In genomic region chr7:72149073-72149472, GRCm38 (mm10) we compare ENCODE assay signal across 8 mouse cellular contexts.
A peak's percentile ranks its signal among the peaks of the same experiment; 100 is the strongest.
DNase-seq lines count a peak whose midpoint lies in the region; ATAC-seq and TF ChIP-seq lines count a peak whose summit lies in the region.

No protein-coding gene starts in this region.

- no peak overlapping the region for H3K27ac ChIP-seq in kidney, postnatal 0 days
- H3K27ac ChIP-seq in midbrain, embryonic 16.5 days (ENCODE audit: low read length): no peak overlapping the region

- DNase-seq in heart, adult 8-10 months (ENCODE audit: low spot score): peak; percentile 23
- no peak for DNase-seq in heart, postnatal 25 days (ENCODE audit: low spot score)
- peak; percentile 62 for DNase-seq in 3T3-L1 (ENCODE audit: low read depth, low spot score)
- DNase-seq in R1 (ENCODE audit: low read depth, low spot score): peak; percentile 37
- peak; percentile 84 for DNase-seq in kidney, postnatal 0 days (ENCODE audit: low spot score)
- no peak for DNase-seq in spleen, adult 12 weeks (ENCODE audit: low spot score)

- TF ChIP-seq CTCF in kidney, postnatal 0 days (IDR thresholded peaks at IDR 0.05; ENCODE audit: low read depth): peak; percentile 82

- no peaks in the 10 kb centered on the region for H3K4me1 ChIP-seq in kidney, postnatal 0 days (replicated peaks; ENCODE audit: insufficient read depth, low read length)
- peaks cover 3% of the 10 kb centered on the region; the same call in 1 of the 2 replicates for H3K4me1 ChIP-seq in midbrain, embryonic 16.5 days (ENCODE audit: control insufficient read depth, insufficient read depth, low read length)

- no peaks in the 10 kb centered on the region for H3K9me3 ChIP-seq in kidney, postnatal 0 days (replicated peaks; ENCODE audit: low read length)
- no peaks in the 10 kb centered on the region for H3K9me3 ChIP-seq in midbrain, embryonic 16.5 days (replicated peaks; ENCODE audit: control insufficient read depth, low read length, poor library complexity, severe bottlenecking)

- ATAC-seq in kidney, postnatal 0 days (replicated peaks; ENCODE audit: low FRiP score, low read depth): no peak
- peak; percentile 54; the same call in 1 of the 2 replicates for ATAC-seq in megakaryocyte progenitor cell, adult 5-6 weeks (replicated peaks; ENCODE audit: poor library complexity)
- no peak for ATAC-seq in midbrain, embryonic 16.5 days

- WGBS in kidney, postnatal 0 days: 13% methylated on average over 3 of the region's 3 CpGs
- 17% methylated on average over 3 of the region's 3 CpGs for WGBS in midbrain, embryonic 16.5 days

- H3K36me3 ChIP-seq in kidney, postnatal 0 days (ENCODE audit: insufficient read depth, low read length): no peaks in the 10 kb centered on the region
- H3K36me3 ChIP-seq in midbrain, embryonic 16.5 days (ENCODE audit: control insufficient read depth, insufficient read depth, low read length): no peaks in the 10 kb centered on the region

- H3K4me2 ChIP-seq in kidney, postnatal 0 days (ENCODE audit: low read length): no peak overlapping the region
- H3K4me2 ChIP-seq in midbrain, embryonic 16.5 days (ENCODE audit: low read length): no peak overlapping the region

- intact Hi-C loops in heart, postnatal 25 days (cut with DNase I): loop anchor here (5.0 to 10.0 kb wide), 2 partner anchors 282 to 1804 kb away; no protein-coding TSS in a partner anchor

- H3K9ac ChIP-seq in kidney, postnatal 0 days (ENCODE audit: low read depth, low read length): no peak overlapping the region
- H3K9ac ChIP-seq in midbrain, embryonic 16.5 days (ENCODE audit: low read depth, low read length): no peak overlapping the region

- no peaks in the 10 kb centered on the region for H3K27me3 ChIP-seq in kidney, postnatal 0 days (ENCODE audit: insufficient read depth, low read length)
- H3K27me3 ChIP-seq in midbrain, embryonic 16.5 days (ENCODE audit: control insufficient read depth, insufficient read depth, low read depth, low read length): no peaks in the 10 kb centered on the region

- no peak overlapping the region for H3K4me3 ChIP-seq in kidney, postnatal 0 days (replicated peaks; ENCODE audit: low read depth, low read length)
- H3K4me3 ChIP-seq in midbrain, embryonic 16.5 days (ENCODE audit: low read depth, low read length): no peak overlapping the region

Comparison
In these comparisons a context has a peak if more than half of its experiments do, and no peak if none do; other contexts are left out.
1. DNase-seq: peak in heart, adult 8-10 months (single experiment), 3T3-L1 (single experiment), R1 (single experiment) and kidney, postnatal 0 days (single experiment); none in heart, postnatal 25 days (single experiment) and spleen, adult 12 weeks (single experiment).